In the genomic region with DNA sequence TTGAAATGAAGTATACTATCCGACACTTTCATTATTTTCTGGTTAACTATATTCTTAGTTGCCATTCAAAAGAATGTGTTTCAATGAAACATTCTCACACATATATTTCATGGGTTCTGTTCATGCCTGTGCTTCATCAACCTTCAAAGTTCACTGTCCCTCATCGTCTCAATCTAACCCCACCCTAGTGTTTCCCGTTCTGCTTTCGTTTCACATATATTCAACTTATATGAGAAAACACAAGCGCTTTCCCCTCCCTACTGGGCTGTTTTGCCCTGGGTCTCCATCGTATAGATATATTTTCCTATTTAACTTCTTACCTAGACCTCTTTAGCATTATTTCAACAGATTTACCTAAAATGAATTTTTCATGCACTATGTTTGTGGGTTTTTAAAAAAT, we compare ENCODE assay signal across 20 mouse cellular contexts.
DNase-seq lines count a peak whose midpoint lies in the region; ATAC-seq lines count a peak whose summit lies in the region.
"Had no signal": no experiment of that assay in that cellular context is flagged by ENCODE, and none has a peak within 500 bp of the region (broad histone marks: within the 10 kb centered on the region; RNA-seq: fewer than 3 reads in every experiment).

No protein-coding gene starts in this region.

- ATAC-seq in erythroblast, adult 5-6 weeks (replicated peaks; ENCODE audit: low FRiP score, poor library complexity, severe bottlenecking), result no peak
- ATAC-seq: forebrain, embryonic 14.5 days; forebrain, embryonic 16.5 days had no signal

- peak; percentile 14 for DNase-seq in lung, postnatal 25 days (ENCODE audit: low spot score)
- DNase-seq in lung, postnatal 14 days, result no peak
- peak; percentile 66 to 77 for DNase-seq in spleen, postnatal 36 days (ENCODE audit: low spot score in 2 of 2)
- no peak for DNase-seq in spleen, postnatal 10 days (ENCODE audit: low spot score in 2 of 2)
- peak; percentile 72 for DNase-seq in splenic B cell, adult 2 months (ENCODE audit: low read depth, low spot score)
- DNase-seq: adrenal gland, adult 2 months; adrenal gland, postnatal 10 days; adrenal gland, postnatal 25 days; cerebellum, adult 11 months; cerebellum, adult 18-20 months; cerebellum, adult 8-10 months; cerebellum, adult 9-11 months; cerebellum, postnatal 14 days had no signal

- no peaks in the 10 kb centered on the region for H3K27me3 ChIP-seq in splenic B cell, adult 2 months (ENCODE audit: control insufficient read depth, insufficient read depth, low read length, poor library complexity, severe bottlenecking)
- H3K27me3 ChIP-seq: embryonic facial prominence, embryonic 12.5 days; forebrain, embryonic 12.5 days had no signal

- no peaks in the 10 kb centered on the region for H3K36me3 ChIP-seq in splenic B cell, adult 2 months (ENCODE audit: control insufficient read depth, insufficient read depth, low read length, poor library complexity, severe bottlenecking)
- H3K36me3 ChIP-seq: embryonic facial prominence, embryonic 10.5 days; embryonic facial prominence, embryonic 12.5 days; forebrain, embryonic 10.5 days; forebrain, embryonic 12.5 days had no signal

Comparison
In these comparisons a context has a peak if more than half of its experiments do, and no peak if none do; other contexts are left out.
1. DNase-seq: peak in lung, postnatal 25 days (single experiment), spleen, postnatal 36 days (2 of 2) and splenic B cell, adult 2 months (single experiment); none in lung, postnatal 14 days (single experiment) and spleen, postnatal 10 days (0 of 2).